Mouse (Mus musculus) limb, embryonic 10.5 days (tissue): Measurements from ENCODE around the gene Asic3. TPM values are rescaled to one million over a fixed set of nuclear protein-coding genes. Genes with fewer than 3 reads are reported as not detected.
A peak's percentile ranks its signal among the peaks of the same experiment; 100 is the strongest.

ENCODE experiments used
- DNase-seq: peaks from one replicate; pipeline ENCODE4 v3.0.0-alpha.2; 2017; ENCODE audit warnings: low spot score
- H3K27ac ChIP-seq: fragments of 300-500 bp; sonication (generic); 2 replicates; pipeline ENCODE4 v1.5.1; 2016; ENCODE audit warnings: mild to moderate bottlenecking
- H3K27me3 ChIP-seq: fragments of 300-500 bp; sonication (generic); 2 replicates; pipeline ENCODE4 v1.6.1; 2016; ENCODE audit warnings: low read depth, mild to moderate bottlenecking; ENCODE audit not compliant: poor library complexity, severe bottlenecking
- H3K36me3 ChIP-seq: fragments of 300-500 bp; sonication (generic); 2 replicates; pipeline ENCODE4 v1.6.1; 2016; ENCODE audit warnings: mild to moderate bottlenecking, moderate library complexity
- H3K4me1 ChIP-seq: fragments of 300-500 bp; sonication (generic); 2 replicates; pipeline ENCODE4 v1.6.1; 2016
- H3K4me3 ChIP-seq: fragments of 300-500 bp; sonication (generic); 2 replicates; pipeline ENCODE4 v1.5.1; 2016; ENCODE audit warnings: mild to moderate bottlenecking, moderate library complexity
- H3K9me3 ChIP-seq: fragments of 300-500 bp; sonication (generic); replicated peaks from 2 replicates; pipeline ENCODE4 v1.6.1; 2016; ENCODE audit warnings: mild to moderate bottlenecking
- WGBS: fragments of 180-500 bp; shearing (Covaris S2); methylation state at CpG from one replicate; pipeline ENCODE4 v1.1.7; 2016; 5-methylcytosine and 5-hydroxymethylcytosine counted together
- polyA plus RNA-seq: library from polyadenylated mRNA; unstranded; fragments of >200 nt; fragmentation: Nextera tagmentation; extraction: Ambion mirVana; gene quantifications from 2 replicates; pipeline ENCODE4 v1.2.1, GENCODE M21; 2016

The Asic3 gene
- polyA plus RNA-seq, 1 experiment from 2014 or later = 0.30 TPM

GRCm38 (mm10) chr5:24447624-24448298 is 34.6 kb downstream of the Asic3 start, which contains the start of gene Tmub1:
Tmub1 (minus strand) TSS chr5:24447854.
- Histone ChIP-seq H3K36me3 (peaks cover 12% of the 10 kb centered on the region), H3K4me3 (peak within 1 kb of the TSS; percentile 63), H3K27me3 (no peaks in the 10 kb centered on the region; the same call in 1 of the 2 replicates), H3K9me3 (no peaks in the 10 kb centered on the region), H3K4me1 (peaks cover 58% of the 10 kb centered on the region), H3K27ac (peak within 1 kb of the TSS; percentile 82)
- DNase-seq = peak; percentile 88
- WGBS = 2% methylated on average over 34 of the region's 34 CpGs

GRCm38 (mm10) chr5:24451264-24452029 is 38.3 kb downstream of the Asic3 start:
- Histone ChIP-seq H3K4me1 (peaks cover 68% of the 10 kb centered on the region), H3K36me3 (peaks cover 21% of the 10 kb centered on the region), H3K27me3 (no peaks in the 10 kb centered on the region; the same call in 1 of the 2 replicates), H3K9me3 (no peaks in the 10 kb centered on the region), H3K27ac (peak overlapping the region; percentile 97), H3K4me3 (peak overlapping the region; percentile 86)
- peak; percentile 92 for DNase-seq
- WGBS = 2% methylated on average over 62 of the region's 66 CpGs

- H3K27me3 ChIP-seq = no peaks in the 10 kb centered on the region; the same call in 1 of the 2 replicates
- no peaks in the 10 kb centered on the region for H3K9me3 ChIP-seq
- DNase-seq = no peak
- peaks cover 60% of the 10 kb centered on the region for H3K4me1 ChIP-seq
- peak within 1 kb of the TSS; percentile 97 for H3K27ac ChIP-seq
- peaks cover 27% of the 10 kb centered on the region for H3K36me3 ChIP-seq
- peak within 1 kb of the TSS; percentile 86 for H3K4me3 ChIP-seq
- under 1% methylated on average over 70 of the region's 85 CpGs for WGBS
Observed at GRCm38 (mm10) chr5:24452030-24452690, 39.0 kb downstream of the Asic3 start, which contains the start of gene Agap3. Agap3 (plus strand) TSS chr5:24452177.

DNA sequence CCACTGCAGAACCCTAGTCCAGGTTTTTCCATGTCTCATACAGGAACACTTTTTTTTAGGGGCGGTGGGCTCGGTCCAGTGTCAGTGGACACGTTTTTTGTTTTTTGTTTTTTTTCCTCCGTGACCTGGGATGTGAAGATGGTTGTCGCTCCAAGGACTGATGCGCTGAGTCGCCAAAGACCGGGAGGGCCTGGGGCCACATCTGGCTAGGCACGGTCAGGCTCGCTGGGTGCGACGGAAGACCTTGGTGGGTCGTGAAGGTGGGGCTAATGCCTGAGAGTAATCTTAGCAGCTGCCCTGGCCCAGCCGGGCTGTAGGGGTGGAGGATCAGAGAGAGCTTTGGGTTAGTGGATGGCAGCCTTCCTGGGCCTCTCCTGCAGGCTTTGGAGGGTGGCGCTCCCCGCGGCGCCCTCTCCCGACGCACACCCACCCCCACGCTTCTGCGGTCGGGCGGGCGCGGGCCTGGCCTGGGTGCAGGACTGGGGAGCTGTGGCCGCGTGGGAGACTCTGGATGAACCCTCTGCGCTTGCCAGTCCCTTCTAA is 39.6 kb downstream of the Asic3 start:
- H3K27me3 ChIP-seq = no peaks in the 10 kb centered on the region; the same call in 1 of the 2 replicates
- peaks cover 54% of the 10 kb centered on the region for H3K4me1 ChIP-seq
- under 1% methylated on average over 29 of the region's 29 CpGs for WGBS
- no peaks in the 10 kb centered on the region for H3K9me3 ChIP-seq
- H3K27ac ChIP-seq = peak overlapping the region; percentile 97
- H3K36me3 ChIP-seq = peaks cover 33% of the 10 kb centered on the region
- peak; percentile 67 for DNase-seq
- H3K4me3 ChIP-seq = peak overlapping the region; percentile 86

DNA sequence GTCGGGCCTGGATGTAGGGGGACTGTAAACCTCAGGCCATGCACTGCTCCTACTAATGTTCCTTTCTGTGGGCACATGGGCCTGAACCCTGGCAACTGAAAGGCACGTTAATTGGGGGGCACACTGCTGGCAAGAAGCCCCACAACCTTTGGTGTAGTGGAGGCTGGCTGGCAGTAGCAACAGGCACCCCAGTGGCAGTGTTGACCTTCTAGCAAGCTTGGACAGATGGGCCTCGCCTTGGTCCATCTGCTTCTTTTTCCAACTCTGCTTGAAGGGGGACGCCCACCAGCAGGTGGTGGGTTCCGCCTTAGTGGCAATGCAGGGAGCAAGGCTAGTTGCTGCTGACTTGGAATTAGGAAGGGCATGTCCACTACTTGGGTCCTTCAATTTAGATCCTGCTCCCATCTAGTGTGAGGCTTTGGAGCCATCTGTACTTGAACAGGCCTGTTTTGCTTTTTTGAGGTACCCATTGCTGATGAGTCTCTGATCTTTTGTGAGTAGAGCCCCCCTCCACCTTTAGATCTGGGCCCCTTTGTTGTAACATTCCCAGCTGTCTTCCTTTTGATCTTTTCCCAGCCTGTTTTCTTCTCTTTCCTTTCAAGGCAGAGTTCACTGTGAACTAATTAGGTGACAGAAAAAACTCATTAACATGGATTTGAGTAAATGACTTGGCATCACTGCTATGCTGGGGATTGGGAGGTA is 40.2 kb downstream of the Asic3 start:
- Histone ChIP-seq H3K4me1 (peaks cover 49% of the 10 kb centered on the region), H3K36me3 (peaks cover 39% of the 10 kb centered on the region), H3K27me3 (no peaks in the 10 kb centered on the region; the same call in 1 of the 2 replicates), H3K4me3 (peak overlapping the region; percentile 86), H3K27ac (peak overlapping the region; percentile 97), H3K9me3 (no peaks in the 10 kb centered on the region)
- WGBS = 4% methylated on average over 5 of the region's 5 CpGs
- no peak for DNase-seq

DNA sequence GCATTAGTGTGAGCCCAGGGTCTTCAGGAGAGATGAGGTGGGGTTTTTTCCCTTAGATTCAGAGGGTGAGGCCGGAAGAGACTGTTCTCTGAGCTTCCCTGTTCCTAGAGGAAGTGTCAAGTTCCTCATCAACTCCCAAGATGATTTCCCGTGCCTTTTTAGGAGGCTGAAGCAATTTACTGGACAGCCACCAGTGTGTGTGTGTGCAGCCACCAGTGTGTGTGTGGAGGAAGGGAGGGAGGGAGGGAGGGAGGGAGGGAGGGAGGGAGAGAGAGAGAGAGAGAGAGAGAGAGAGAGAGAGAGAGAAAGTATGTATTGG is 40.8 kb downstream of the Asic3 start:
- Histone ChIP-seq H3K4me1 (peaks cover 49% of the 10 kb centered on the region), H3K36me3 (peaks cover 44% of the 10 kb centered on the region), H3K27ac (no peak overlapping the region; the same call in 1 of the 2 replicates), H3K9me3 (no peaks in the 10 kb centered on the region), H3K4me3 (peak overlapping the region; percentile 86), H3K27me3 (no peaks in the 10 kb centered on the region; the same call in 1 of the 2 replicates)
- no peak for DNase-seq
- WGBS = 6% methylated on average over 2 of the region's 2 CpGs

- Histone ChIP-seq H3K27ac (0 out of 2 replicates have a peak overlapping the region, but pooled peaks have one; percentile 21), H3K36me3 (peaks cover 55% of the 10 kb centered on the region), H3K27me3 (no peaks in the 10 kb centered on the region), H3K4me1 (peaks cover 49% of the 10 kb centered on the region), H3K9me3 (no peaks in the 10 kb centered on the region), H3K4me3 (peak overlapping the region; percentile 86)
- DNase-seq = no peak
- WGBS = 89% methylated on average over 3 of the region's 3 CpGs
Observed at GRCm38 (mm10) chr5:24455076-24455475, 41.9 kb downstream of the Asic3 start.

DNA sequence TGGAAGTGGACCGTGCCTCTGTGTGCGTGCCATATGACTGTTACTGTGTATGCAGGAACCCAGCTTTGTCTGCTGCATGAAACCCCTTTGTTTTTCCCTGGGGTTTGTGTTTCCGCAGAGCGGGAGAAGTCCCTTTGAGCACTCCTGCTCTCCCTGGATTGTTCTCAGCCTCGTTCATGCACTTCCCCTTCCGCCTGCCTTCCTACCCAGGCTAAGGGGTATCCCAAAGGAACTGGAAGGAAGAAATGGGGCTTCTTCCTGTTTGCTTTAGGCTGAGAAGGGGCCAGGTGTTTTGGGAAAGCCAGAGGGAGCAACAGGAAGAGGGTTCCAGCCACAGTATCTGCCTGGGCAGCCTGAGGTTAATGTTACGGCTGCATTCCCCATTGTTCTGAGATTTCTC is 42.4 kb downstream of the Asic3 start:
- Histone ChIP-seq H3K4me3 (peak overlapping the region; percentile 7; the same call in 1 of the 2 replicates), H3K4me1 (peaks cover 49% of the 10 kb centered on the region), H3K27me3 (no peaks in the 10 kb centered on the region), H3K36me3 (peaks cover 60% of the 10 kb centered on the region), H3K27ac (0 out of 2 replicates have a peak overlapping the region, but pooled peaks have one; percentile 21), H3K9me3 (no peaks in the 10 kb centered on the region)
- 79% methylated on average over 7 of the region's 7 CpGs for WGBS
- DNase-seq = no peak

GRCm38 (mm10) chr5:24466762-24467161 is 53.6 kb downstream of the Asic3 start:
- peaks cover 15% of the 10 kb centered on the region for H3K36me3 ChIP-seq

More at GRCm38 (mm10) chr5:24466762-24467161, 53.6 kb downstream of the Asic3 start:
- no peak for DNase-seq
- no peaks in the 10 kb centered on the region for H3K9me3 ChIP-seq
- H3K27me3 ChIP-seq = no peaks in the 10 kb centered on the region
- no peak overlapping the region for H3K4me3 ChIP-seq
- H3K27ac ChIP-seq = no peak overlapping the region
- peaks cover 32% of the 10 kb centered on the region for H3K4me1 ChIP-seq
- WGBS = 75% methylated on average over 12 of the region's 12 CpGs

Other genes starting within 250 kb of the Asic3 start
- gene Nupl2, start 248.4 kb upstream of the Asic3 start, polyA plus RNA-seq = 20.2 and 22.0 TPM in 2 replicates
- 15.0 and 19.3 TPM in 2 replicates for gene Kcnh2, start 61.8 kb upstream of the Asic3 start, polyA plus RNA-seq
- gene Nos3, start 48.6 kb upstream of the Asic3 start, polyA plus RNA-seq = 8.4 and 8.9 TPM in 2 replicates
- gene Atg9b, start 21.2 kb upstream of the Asic3 start, polyA plus RNA-seq = 1.4 and 2.1 TPM in 2 replicates
- gene Abcb8, start 19.7 kb upstream of the Asic3 start, polyA plus RNA-seq = 56.6 and 56.7 TPM in 2 replicates
- gene Cdk5, start 10.1 kb downstream of the Asic3 start, polyA plus RNA-seq = 37.2 and 48.5 TPM in 2 replicates
- gene Slc4a2, start 10.4 kb downstream of the Asic3 start, polyA plus RNA-seq = 33.7 and 43.9 TPM in 2 replicates
- 101 and 118 TPM in 2 replicates for gene Fastk, start 31.9 kb downstream of the Asic3 start, polyA plus RNA-seq
- 22.1 and 24.2 TPM in 2 replicates for gene Tmub1, start 34.5 kb downstream of the Asic3 start, polyA plus RNA-seq
- 39.8 and 42.7 TPM in 2 replicates for gene Agap3, start 38.8 kb downstream of the Asic3 start, polyA plus RNA-seq
- 0.04 TPM in 1 of 2 replicates, not detected in the other for gene Gbx1, start 113.8 kb downstream of the Asic3 start, polyA plus RNA-seq
- 0.13 and 0.15 TPM in 2 replicates for gene Asb10, start 127.6 kb downstream of the Asic3 start, polyA plus RNA-seq
- gene 4931409K22Rik, start 143.4 kb downstream of the Asic3 start, polyA plus RNA-seq = 0.05 TPM in 1 of 2 replicates, not detected in the other
- 177 and 197 TPM in 2 replicates for gene Abcf2, start 164.1 kb downstream of the Asic3 start, polyA plus RNA-seq
- gene Chpf2, start 173.3 kb downstream of the Asic3 start, polyA plus RNA-seq = 15.1 and 19.0 TPM in 2 replicates
- gene Smarcd3, start 211.0 kb downstream of the Asic3 start, polyA plus RNA-seq = 21.5 and 34.3 TPM in 2 replicates